Mouse (Mus musculus): ENCODE measurements around the gene 1700024G13Rik. TPM values are rescaled to one million over a fixed set of nuclear protein-coding genes. Genes with fewer than 3 reads are reported as not detected.

1700024G13Rik gene
- polyA plus RNA-seq, 1 experiment from 2014 or later = not detected

Other genes starting within 250 kb of the 1700024G13Rik start
- not detected in 2 replicates for gene Msmb, start 246.4 kb downstream of the 1700024G13Rik start, polyA plus RNA-seq (2016; fragmentation: Nextera tagmentation; extraction: Ambion mirVana)
- 67.0 and 70.7 TPM in 2 replicates for gene Ncoa4, start 228.5 kb downstream of the 1700024G13Rik start, polyA plus RNA-seq (2016; fragmentation: Nextera tagmentation; extraction: Ambion mirVana)
- 355 and 365 TPM in 2 replicates for gene Timm23, start 186.5 kb downstream of the 1700024G13Rik start, polyA plus RNA-seq (2016; fragmentation: Nextera tagmentation; extraction: Ambion mirVana)
- gene Parg, start 186.4 kb downstream of the 1700024G13Rik start, polyA plus RNA-seq (2016; fragmentation: Nextera tagmentation; extraction: Ambion mirVana) = 47.5 and 51.2 TPM in 2 replicates
- gene Ogdhl, start 66.4 kb downstream of the 1700024G13Rik start, polyA plus RNA-seq (2016; fragmentation: Nextera tagmentation; extraction: Ambion mirVana) = 19.2 and 20.6 TPM in 2 replicates
- 0.45 and 2.2 TPM in 2 replicates for gene Slc18a3, start 76.5 kb upstream of the 1700024G13Rik start, polyA plus RNA-seq (2016; fragmentation: Nextera tagmentation; extraction: Ambion mirVana)
- 0.36 and 0.39 TPM in 2 replicates for gene Chat, start 77.6 kb upstream of the 1700024G13Rik start, polyA plus RNA-seq (2016; fragmentation: Nextera tagmentation; extraction: Ambion mirVana)
- gene Ercc6, start 125.1 kb upstream of the 1700024G13Rik start, polyA plus RNA-seq (2016; fragmentation: Nextera tagmentation; extraction: Ambion mirVana) = 28.9 and 29.6 TPM in 2 replicates
- gene Prrxl1, start 211.0 kb upstream of the 1700024G13Rik start, polyA plus RNA-seq (2016; fragmentation: Nextera tagmentation; extraction: Ambion mirVana) = 5.1 and 7.9 TPM in 2 replicates

Data from embryonic facial prominence, embryonic 10.5 days (tissue).